Mouse (Mus musculus) mouse trophoblast stem cell (cell line): ENCODE measurements around the gene Vti1a.

Experiments
- in situ Hi-C, 2 experiments: fragments of 300-500 bp; cut with MseI, MboI; formaldehyde crosslinking; loops; 2 replicates in 1 of 2; 3 replicates in 1 of 2; pipeline ENCODE4 v1.15.1; 2025

The Vti1a gene

GRCm38 (mm10) chr19:55456325-55457091, 140.4 kb downstream of the Vti1a start:
- in situ Hi-C loops = no loop called here

GRCm38 (mm10) chr19:55461963-55462362, 145.9 kb downstream of the Vti1a start:
- in situ Hi-C loops = no loop called here

- in situ Hi-C loops = no loop called here
Measured at GRCm38 (mm10) chr19:55463670-55464069, 147.6 kb downstream of the Vti1a start.

DNA sequence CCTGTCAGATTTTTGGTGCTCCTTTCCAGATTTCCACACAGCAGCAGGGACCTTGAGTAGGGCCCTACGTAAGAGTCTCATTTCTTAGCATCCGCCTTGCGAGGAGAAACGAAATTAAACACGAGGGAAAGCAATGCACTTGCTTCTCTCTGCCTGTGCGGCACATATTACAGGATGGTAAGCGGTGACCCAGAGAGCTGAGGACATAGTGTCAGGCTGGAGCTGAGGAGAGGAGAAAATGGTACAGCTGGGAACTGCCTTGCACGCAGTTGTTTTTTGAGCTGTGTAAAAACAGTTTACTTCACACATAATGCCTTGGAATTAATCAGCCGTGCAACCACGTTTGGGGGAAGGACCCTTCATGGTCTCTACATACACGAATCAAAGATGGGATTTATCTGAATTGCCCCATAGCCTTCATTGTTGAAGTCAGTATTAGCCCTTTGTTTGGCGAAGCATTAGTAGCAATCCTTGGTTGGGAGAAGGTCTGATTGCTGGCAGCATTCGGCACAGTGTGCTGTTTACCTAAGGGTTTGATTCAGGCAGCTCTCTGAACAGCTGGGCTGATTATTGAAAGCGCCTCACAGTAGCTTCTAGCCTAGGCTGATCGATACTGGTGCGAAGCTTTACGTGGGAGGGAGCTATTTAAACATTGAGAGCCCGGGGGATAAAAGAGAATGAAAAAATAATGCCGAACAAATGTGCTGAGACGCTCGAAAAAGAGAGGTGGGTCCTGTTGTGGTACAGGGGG, 153.4 kb downstream of the Vti1a start:
- in situ Hi-C loops = no loop called here

DNA sequence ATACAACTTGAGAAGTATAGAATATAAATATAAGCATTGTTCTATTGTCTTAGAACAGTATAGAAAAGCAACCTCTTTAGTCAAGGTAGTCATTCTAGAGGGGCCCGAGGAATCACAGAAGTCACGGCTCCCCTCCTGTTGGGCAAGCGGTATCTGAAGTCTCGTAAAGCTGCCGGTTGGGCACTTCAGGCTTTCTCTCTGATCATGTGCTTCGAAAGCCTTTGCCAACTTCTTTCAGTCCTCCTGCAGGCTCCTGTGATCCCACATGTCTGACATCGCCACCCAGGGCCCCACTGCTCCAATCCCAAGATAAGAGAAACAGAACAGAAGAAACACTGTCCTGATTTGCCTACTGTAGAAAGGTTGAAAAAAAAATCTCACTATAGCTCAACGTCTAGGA, 156.5 kb downstream of the Vti1a start:
- in situ Hi-C loops = no loop called here

- in situ Hi-C loops = no loop called here
Measured at GRCm38 (mm10) chr19:55474225-55474624, 158.1 kb downstream of the Vti1a start.

GRCm38 (mm10) chr19:55480526-55480925, 164.4 kb downstream of the Vti1a start:
- in situ Hi-C loops = no loop called here

- in situ Hi-C loops = no loop called here
Measured at GRCm38 (mm10) chr19:55481308-55481707, 165.2 kb downstream of the Vti1a start.

- in situ Hi-C loops = no loop called here
Measured at GRCm38 (mm10) chr19:55483526-55483925, 167.4 kb downstream of the Vti1a start.

DNA sequence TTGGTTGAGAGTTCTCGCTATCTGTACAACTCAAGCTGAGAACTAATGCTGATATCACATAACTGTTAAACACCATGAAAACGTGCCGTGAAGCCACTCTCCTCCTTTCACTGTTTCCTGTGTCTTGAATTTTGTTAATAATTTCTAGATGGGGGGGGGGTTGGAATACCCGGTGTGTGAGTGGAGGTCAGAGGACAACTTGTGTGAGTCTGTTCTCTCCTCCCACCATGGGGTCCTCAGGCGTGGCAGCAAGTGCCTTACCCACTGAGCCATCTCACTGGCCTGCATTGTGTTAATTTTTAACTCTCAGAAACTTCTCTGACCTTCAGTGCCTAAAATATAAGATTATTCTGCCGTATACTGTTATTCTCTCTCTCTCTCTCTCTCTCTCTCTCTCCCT, 168.5 kb downstream of the Vti1a start:
- in situ Hi-C loops = no loop called here

GRCm38 (mm10) chr19:55486473-55486872, 170.4 kb downstream of the Vti1a start:
- in situ Hi-C loops = no loop called here

- in situ Hi-C loops = no loop called here
Measured at GRCm38 (mm10) chr19:55491126-55492076, 175.3 kb downstream of the Vti1a start.

DNA sequence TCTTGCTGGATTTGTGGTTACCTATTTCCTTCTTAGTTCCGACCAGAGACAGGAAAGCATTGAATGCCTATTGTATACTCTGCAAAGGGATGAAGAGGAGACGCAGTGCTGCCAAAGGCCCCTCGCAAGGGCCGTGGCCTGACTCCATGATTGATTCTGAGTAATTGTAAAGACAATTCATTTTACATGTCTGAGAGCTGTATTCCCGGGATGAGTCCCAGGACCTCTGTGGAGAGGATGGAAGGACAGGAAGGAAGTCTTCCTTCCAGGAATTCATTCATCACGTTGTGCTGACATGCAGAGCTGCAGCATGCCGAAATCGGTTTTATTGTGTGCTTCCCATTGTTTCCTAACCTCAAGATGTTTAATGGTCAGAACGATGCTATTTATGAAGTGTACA, 180.2 kb downstream of the Vti1a start:
- in situ Hi-C loops = no loop called here

GRCm38 (mm10) chr19:55499179-55499863, 183.2 kb downstream of the Vti1a start:
- in situ Hi-C loops = no loop called here

GRCm38 (mm10) chr19:55501985-55502384, 185.9 kb downstream of the Vti1a start:
- in situ Hi-C loops = no loop called here

DNA sequence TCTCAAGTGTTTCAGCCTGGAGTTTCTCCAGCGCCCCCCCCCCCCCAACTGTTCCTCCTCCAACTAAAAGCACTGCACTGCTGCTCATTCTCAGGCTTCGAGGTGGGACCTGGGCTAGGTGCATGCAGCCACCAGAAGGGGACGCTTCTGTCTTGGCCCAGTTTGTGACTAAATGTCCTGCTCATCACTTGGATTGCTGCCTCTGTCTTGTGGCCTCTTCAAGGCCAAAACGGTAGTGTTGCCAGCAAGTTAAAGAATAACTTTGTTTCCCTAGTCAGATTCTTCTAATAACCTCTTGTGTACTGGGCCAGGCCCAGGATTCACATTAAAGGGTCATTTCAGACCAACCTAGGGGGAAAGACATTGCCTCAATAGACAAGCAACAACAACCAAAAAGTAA, 187.7 kb downstream of the Vti1a start:
- in situ Hi-C loops = no loop called here

DNA sequence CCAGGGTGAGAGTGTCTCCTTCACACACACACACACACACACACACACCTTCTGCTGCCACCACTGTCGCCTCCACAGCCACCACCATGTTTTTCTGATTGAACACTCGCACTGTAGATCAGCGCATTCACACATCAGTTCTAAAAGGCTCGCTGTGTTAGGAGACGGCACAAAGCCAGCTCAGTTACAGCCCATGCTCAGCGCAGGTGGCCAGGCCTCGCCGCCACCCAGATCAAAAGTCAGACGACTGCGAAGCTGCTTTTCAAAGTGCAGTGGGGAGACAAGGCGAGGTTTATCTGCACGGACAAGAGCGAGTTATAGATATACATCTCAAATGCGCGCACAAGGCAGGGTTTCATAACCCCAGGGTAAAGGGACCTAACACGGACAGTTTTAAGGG, 191.7 kb downstream of the Vti1a start:
- in situ Hi-C loops = no loop called here

DNA sequence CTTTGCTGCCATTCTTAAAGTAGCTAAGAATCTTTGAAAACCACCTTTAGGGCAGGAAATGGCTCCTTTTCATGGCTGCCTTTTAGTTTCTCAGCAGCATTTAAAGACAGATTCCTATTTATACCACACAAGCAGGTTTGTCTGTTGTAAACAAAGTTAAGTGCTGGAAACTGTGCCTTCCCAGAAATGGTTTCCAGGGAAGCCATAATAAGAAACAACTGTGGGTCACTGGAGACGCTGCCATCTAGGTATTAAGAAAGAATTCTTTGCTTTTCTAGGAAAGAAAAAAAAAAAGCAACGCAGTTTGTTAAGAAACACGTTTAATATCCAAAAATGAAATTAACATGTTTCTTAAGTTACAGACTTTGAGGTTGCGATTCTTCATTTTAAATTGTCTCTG, 192.1 kb downstream of the Vti1a start:
- in situ Hi-C loops = no loop called here

DNA sequence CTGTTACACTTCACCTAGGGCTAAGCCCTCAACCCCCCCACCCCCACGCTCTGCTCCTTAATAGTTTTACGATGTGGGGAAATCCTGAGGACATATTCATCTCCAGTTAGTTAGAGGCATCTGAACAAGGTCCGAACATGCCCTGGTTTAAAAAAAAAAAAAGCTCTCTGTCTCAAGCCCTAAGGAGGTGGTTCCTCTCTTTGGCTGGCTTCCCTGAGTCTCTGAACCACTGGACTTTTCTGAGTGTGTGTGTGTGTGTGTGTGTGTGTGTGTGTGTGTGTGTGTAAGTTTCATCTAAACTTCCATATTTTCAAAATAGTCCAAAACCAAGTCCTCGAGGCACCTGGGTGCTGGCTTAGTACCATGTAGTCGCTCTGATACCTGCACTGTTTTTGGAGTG, 192.9 kb downstream of the Vti1a start:
- in situ Hi-C loops = no loop called here

GRCm38 (mm10) chr19:55509618-55510017, 193.5 kb downstream of the Vti1a start:
- in situ Hi-C loops = no loop called here

GRCm38 (mm10) chr19:55513941-55514340, 197.8 kb downstream of the Vti1a start:
- in situ Hi-C loops = no loop called here
